Mouse (Mus musculus) midbrain, embryonic 14.5 days (tissue): Measurements from ENCODE around the gene Tbc1d17. TPM values are rescaled to one million over a fixed set of nuclear protein-coding genes. Genes with fewer than 3 reads are reported as not detected.

Source experiments
- ATAC-seq: fragments of 200-750 bp; cut with Nextera tagmentation; 2 replicates; pipeline ENCODE4 v1.8.0; 2017; ENCODE audit warnings: moderate number of reproducible peaks, moderate library complexity; ENCODE audit not compliant: low FRiP score, low TSS enrichment
- DNase-seq: peaks from one replicate; pipeline ENCODE4 v3.0.0-alpha.2; 2015
- H3K27ac ChIP-seq: fragments of 300-500 bp; sonication (generic); replicated peaks from 2 replicates; pipeline ENCODE4 v1.5.1; 2014; ENCODE audit warnings: mild to moderate bottlenecking, low read depth, low read length, moderate library complexity
- H3K27me3 ChIP-seq: fragments of 300-500 bp; sonication (generic); 2 replicates; pipeline ENCODE4 v1.6.1; 2014; ENCODE audit warnings: low read length, control low read depth, mixed read lengths; ENCODE audit not compliant: control insufficient read depth, insufficient read depth
- H3K36me3 ChIP-seq: fragments of 300-500 bp; sonication (generic); 2 replicates; pipeline ENCODE4 v1.6.1; 2014; ENCODE audit warnings: low read length, control low read depth; ENCODE audit not compliant: control insufficient read depth, insufficient read depth
- H3K4me1 ChIP-seq: fragments of 300-500 bp; sonication (generic); 2 replicates; pipeline ENCODE4 v1.6.1; 2014; ENCODE audit warnings: mild to moderate bottlenecking, antibody characterized with exemption, low read length, control low read depth; ENCODE audit not compliant: control insufficient read depth, insufficient read depth
- H3K4me2 ChIP-seq: fragments of 300-500 bp; sonication (generic); 2 replicates; pipeline ENCODE4 v1.6.1; 2014; ENCODE audit warnings: mild to moderate bottlenecking, low read length, moderate library complexity
- H3K4me3 ChIP-seq: fragments of 300-500 bp; sonication (generic); replicated peaks from 2 replicates; pipeline ENCODE4 v1.5.1; 2014; ENCODE audit warnings: low read depth, low read length
- H3K9ac ChIP-seq: fragments of 300-500 bp; sonication (generic); replicated peaks from 2 replicates; pipeline ENCODE4 v1.6.1; 2014; ENCODE audit warnings: mild to moderate bottlenecking, low read length, moderate library complexity
- H3K9me3 ChIP-seq: fragments of 300-500 bp; sonication (generic); 2 replicates; pipeline ENCODE4 v1.6.1; 2016; ENCODE audit warnings: low read length, control low read depth, mixed read lengths; ENCODE audit not compliant: control insufficient read depth
- WGBS: fragments of 180-500 bp; shearing (Covaris S2); extraction: QIAGEN DNeasy Blood & Tissue Kit; methylation state at CpG from one replicate; pipeline ENCODE4 v1.1.7; 2014; 5-methylcytosine and 5-hydroxymethylcytosine counted together
- polyA plus RNA-seq: library from polyadenylated mRNA; unstranded; fragments of >200 nt; fragmentation: Nextera tagmentation; extraction: Ambion mirVana; gene quantifications from 2 replicates; pipeline ENCODE4 v1.2.1, GENCODE M21; 2014

The Tbc1d17 gene
- polyA plus RNA-seq, 1 experiment from 2014 or later: 107 TPM

DNA sequence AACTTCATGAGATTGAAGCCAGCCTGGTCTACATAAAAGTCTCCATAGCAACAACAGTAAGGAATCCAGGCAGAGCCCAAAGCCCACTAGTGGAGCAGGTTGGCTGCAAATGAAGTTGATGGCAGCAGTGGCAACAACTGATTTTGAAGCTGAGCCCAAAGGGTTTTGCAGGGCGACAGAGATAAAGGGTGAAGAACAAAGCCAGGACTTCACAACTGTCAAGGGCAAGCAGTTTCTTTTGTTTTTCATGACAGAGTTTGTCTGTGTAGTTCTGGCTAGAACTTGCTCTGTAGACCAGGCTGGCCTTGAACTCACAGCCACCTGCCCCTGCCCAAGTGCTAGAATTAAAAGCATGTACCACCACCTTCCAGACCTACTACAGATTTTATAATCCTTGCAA lies 22.3 kb upstream of the Tbc1d17 start:
- H3K36me3 ChIP-seq: peaks cover 16% of the 10 kb centered on the region
- H3K27me3 ChIP-seq: no peaks in the 10 kb centered on the region
- ATAC-seq (no peak), DNase-seq (no peak)
- H3K9me3 ChIP-seq: no peaks in the 10 kb centered on the region
- no peak overlapping the region for H3K4me3 ChIP-seq
- WGBS: 30% methylated on average over 1 of the region's 1 CpGs
- H3K27ac ChIP-seq: no peak overlapping the region
- no peak overlapping the region for H3K4me2 ChIP-seq
- H3K4me1 ChIP-seq: peaks cover 25% of the 10 kb centered on the region
- no peak overlapping the region for H3K9ac ChIP-seq

DNA sequence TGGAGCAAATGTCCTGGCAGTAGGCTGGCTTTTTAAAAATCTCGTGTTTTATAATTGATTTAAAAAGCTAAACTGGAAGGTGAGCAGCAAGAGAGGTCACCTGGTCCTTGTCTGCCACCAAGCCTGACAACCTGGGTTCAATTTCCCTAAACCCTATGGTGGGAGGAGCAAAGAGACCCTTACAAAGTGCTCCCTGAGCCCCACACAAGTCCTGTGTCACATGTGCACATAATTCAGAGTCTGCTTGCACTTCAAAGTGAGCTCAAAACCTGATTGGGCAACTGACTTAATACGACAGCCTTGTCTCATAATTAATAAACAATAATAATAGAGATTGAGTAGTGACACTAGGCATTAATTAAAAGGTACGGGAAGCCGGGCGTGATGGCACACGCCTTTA lies 21.7 kb upstream of the Tbc1d17 start:
- no peak for ATAC-seq
- peak overlapping the region; percentile 34 for H3K9ac ChIP-seq
- H3K4me1 ChIP-seq: peaks cover 28% of the 10 kb centered on the region
- no peaks in the 10 kb centered on the region for H3K9me3 ChIP-seq
- peaks cover 13% of the 10 kb centered on the region for H3K36me3 ChIP-seq
- peak overlapping the region; percentile 100 for H3K27ac ChIP-seq
- WGBS: 81% methylated on average over 6 of the region's 6 CpGs
- DNase-seq: no peak
- H3K4me3 ChIP-seq: peak overlapping the region; percentile 99; the same call in 1 of the 2 replicates
- peak overlapping the region; percentile 95 for H3K4me2 ChIP-seq
- no peaks in the 10 kb centered on the region for H3K27me3 ChIP-seq

DNA sequence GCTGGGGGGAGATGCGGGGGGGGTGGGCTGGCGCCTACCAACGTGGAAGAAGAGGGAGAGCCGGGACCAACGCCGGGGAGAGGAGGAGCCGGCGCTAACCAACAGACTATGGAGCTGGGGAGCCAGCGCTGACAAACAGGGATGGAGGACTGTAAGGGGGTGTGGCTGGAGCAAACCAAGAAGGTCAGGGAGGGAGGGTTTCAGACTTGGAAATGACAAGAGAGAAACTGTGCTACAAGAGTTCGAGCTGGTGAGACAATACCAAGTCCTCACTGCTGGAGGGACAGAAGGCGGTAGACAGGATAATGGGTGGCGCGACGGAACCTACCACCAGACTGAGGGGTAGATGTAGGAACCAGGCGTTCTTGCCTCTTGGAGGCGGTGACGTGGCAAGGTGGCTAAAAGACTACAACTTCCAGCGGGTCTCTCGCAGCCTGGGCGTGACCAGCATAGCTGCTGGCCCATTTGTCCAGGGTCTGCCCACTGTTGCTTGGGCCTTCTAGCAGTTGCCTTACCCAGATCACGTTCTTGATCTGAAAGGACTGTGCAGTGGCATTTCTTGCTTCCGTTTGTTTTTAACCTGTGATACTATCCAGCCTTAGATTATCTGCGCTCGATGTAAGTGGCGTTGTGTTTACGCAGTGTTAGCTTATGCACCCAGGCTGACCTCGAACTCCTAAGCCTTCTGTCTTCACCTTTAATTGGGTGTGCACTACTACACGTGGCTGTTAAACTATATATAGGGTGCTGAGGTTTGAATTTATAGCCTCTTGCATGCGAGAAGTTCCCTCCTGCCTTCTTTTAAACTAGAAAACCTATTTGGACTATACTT lies 21.0 kb upstream of the Tbc1d17 start, which contains the start of gene Ptov1:
Gene Ptov1, minus strand, starts transcription at position 92 of the 832 bp plus-strand sequence.
- Histone ChIP-seq H3K27ac (peak within 1 kb of the TSS; percentile 100), H3K9me3 (no peaks in the 10 kb centered on the region), H3K9ac (peak within 1 kb of the TSS; percentile 99), H3K36me3 (peaks cover 18% of the 10 kb centered on the region), H3K4me3 (peak within 1 kb of the TSS; percentile 99), H3K4me1 (peaks cover 28% of the 10 kb centered on the region), H3K27me3 (no peaks in the 10 kb centered on the region), H3K4me2 (peak within 1 kb of the TSS; percentile 95)
- ATAC-seq (peak; percentile 94), DNase-seq (peak; percentile 96)
- WGBS: 10% methylated on average over 29 of the region's 29 CpGs

DNA sequence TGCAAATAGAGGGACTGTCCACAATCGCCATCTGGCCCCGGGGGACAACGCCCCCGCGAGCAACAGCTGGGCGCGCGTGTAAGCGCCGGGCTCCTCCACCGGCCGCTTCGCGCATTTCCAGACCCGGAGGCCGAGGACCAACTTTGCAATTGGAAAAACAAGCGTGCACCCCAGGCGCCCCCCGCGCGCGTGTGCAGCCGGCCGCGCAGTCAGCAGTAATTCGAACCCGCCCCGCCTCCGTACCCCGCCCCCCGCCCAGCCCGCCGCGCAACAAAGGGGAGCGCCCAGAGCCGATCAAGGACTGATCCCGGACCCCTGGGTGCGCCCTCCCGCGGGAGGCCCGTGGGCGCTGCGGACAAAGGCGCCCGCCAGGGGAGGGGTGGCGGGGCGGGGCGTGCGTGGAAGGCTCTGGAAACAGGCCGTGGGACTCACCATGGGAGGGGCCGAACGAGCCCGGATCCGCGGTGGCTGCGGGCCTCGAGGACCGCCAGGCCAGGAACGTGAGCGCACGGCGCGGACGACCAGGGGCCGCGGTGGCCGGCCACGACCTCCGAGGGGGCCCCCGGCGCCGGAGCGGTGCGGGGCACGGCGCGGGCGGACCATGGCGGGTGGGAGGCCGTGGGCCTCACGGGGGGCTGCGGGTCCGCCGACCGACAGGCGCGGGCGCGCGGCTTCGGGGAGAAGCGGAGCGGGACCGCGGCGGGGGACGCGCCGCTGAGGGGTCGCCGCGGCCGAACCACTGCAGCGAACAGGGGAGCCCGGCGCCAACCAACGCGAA lies 20.2 kb upstream of the Tbc1d17 start:
- Histone ChIP-seq H3K36me3 (peaks cover 26% of the 10 kb centered on the region), H3K4me3 (peak overlapping the region; percentile 99), H3K27me3 (no peaks in the 10 kb centered on the region), H3K27ac (peak overlapping the region; percentile 100), H3K9me3 (no peaks in the 10 kb centered on the region), H3K4me2 (peak overlapping the region; percentile 95), H3K4me1 (peaks cover 28% of the 10 kb centered on the region), H3K9ac (peak overlapping the region; percentile 99)
- ATAC-seq: peak; percentile 32
- peak; percentile 80 for DNase-seq
- under 1% methylated on average over 108 of the region's 108 CpGs for WGBS

DNA sequence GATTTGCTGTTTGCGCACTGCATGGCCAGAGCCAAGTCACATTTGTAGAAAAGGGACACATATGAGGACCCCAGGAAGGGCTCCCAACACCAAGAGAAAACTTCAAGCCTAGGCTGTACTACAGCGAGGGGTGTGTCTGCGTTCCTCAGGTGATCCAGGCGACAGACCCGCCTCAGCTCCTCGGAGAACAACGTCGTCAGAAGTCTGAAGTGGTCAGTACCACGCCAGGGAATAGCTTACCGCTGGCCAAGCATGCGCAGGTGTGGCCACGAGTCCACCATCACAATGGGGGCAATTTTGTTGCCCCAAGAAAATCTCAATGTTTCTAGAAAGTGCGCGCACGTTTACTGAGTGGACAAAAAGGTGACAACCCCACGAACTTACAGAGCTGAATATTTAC lies 19.6 kb upstream of the Tbc1d17 start:
- Histone ChIP-seq H3K4me3 (peak overlapping the region; percentile 99), H3K9me3 (no peaks in the 10 kb centered on the region), H3K4me1 (peaks cover 28% of the 10 kb centered on the region), H3K4me2 (peak overlapping the region; percentile 95), H3K27ac (peak overlapping the region; percentile 100), H3K9ac (peak overlapping the region; percentile 99), H3K27me3 (no peaks in the 10 kb centered on the region), H3K36me3 (peaks cover 32% of the 10 kb centered on the region)
- DNase-seq (no peak), ATAC-seq (no peak)
- 6% methylated on average over 16 of the region's 16 CpGs for WGBS

DNA sequence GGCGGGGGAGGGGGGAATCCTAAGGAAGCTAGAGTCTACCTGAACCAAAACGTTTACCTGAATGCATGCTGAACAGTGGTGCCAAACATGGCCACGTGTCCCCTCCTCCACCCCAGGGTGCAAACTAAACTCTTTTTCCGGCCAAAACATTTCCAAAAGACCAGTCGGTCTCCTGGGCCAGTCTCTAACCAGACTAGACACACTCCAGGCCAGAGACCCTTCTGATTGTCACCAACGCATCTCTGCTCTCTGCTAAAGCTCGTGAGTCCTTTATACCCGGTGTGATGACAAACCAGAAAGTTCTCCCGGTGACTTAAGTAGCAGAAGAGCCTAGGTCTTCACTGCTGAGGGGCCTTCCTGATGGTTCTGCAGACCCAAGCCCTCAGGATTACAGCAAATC lies 18.9 kb upstream of the Tbc1d17 start:
- no peaks in the 10 kb centered on the region for H3K27me3 ChIP-seq
- peaks cover 39% of the 10 kb centered on the region for H3K36me3 ChIP-seq
- ATAC-seq: no peak
- peak overlapping the region; percentile 95 for H3K4me2 ChIP-seq
- H3K9me3 ChIP-seq: no peaks in the 10 kb centered on the region
- no peak for DNase-seq
- 44% methylated on average over 9 of the region's 9 CpGs for WGBS
- no peak overlapping the region for H3K27ac ChIP-seq
- H3K4me3 ChIP-seq: peak overlapping the region; percentile 99
- H3K4me1 ChIP-seq: peaks cover 28% of the 10 kb centered on the region
- peak overlapping the region; percentile 99; the same call in 1 of the 2 replicates for H3K9ac ChIP-seq

DNA sequence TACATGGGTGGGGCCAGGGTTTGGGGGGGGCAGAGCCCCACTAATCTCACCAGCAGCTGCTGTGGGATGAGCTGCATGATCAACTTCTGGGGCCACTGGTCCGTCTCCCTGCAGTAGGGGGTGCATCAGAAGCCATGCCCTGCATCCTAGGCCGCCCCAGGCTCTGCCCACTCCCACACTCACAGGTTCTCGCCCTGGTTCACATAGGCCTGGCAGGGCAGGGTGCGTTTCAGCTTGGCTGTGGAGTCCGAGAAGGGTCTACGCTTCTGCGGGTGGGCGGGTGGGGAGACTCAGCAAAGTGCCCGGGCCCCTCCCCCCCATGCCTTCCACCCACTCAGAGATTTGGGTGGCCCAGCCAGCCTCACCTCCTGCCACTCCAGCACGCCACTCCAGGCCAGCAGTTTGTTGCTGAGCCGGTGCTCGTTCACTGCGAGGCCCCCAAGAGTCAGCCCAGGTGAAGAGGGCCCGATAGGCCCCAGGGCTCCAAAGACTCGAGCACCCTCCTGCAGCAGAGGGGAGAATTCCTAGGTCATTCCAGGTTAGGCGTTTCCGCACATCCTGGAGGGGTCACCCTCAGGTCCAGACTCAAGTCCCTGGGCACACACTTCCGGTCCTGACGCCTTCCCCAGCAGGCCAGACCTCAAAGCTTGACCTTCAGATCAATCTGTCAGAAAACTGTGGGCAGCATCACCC lies 18.3 kb upstream of the Tbc1d17 start:
- peak overlapping the region; percentile 99; the same call in 1 of the 2 replicates for H3K9ac ChIP-seq
- ATAC-seq: no peak
- 0 out of 2 replicates have a peak overlapping the region, but pooled peaks have one; percentile 20 for H3K27ac ChIP-seq
- no peak for DNase-seq
- H3K4me1 ChIP-seq: peaks cover 28% of the 10 kb centered on the region
- H3K9me3 ChIP-seq: no peaks in the 10 kb centered on the region
- H3K27me3 ChIP-seq: no peaks in the 10 kb centered on the region
- peak overlapping the region; percentile 99 for H3K4me3 ChIP-seq
- WGBS: 76% methylated on average over 18 of the region's 19 CpGs
- peaks cover 45% of the 10 kb centered on the region for H3K36me3 ChIP-seq
- H3K4me2 ChIP-seq: peak overlapping the region; percentile 95
